Mouse (Mus musculus): Measurements from ENCODE around the gene Gm29106.
"Not testable (repeated sequence)": the region's sequence is repeated elsewhere in the genome, so short reads cannot be mapped to it uniquely, and the experiment has no call there.

Gene Gm29106

DNA sequence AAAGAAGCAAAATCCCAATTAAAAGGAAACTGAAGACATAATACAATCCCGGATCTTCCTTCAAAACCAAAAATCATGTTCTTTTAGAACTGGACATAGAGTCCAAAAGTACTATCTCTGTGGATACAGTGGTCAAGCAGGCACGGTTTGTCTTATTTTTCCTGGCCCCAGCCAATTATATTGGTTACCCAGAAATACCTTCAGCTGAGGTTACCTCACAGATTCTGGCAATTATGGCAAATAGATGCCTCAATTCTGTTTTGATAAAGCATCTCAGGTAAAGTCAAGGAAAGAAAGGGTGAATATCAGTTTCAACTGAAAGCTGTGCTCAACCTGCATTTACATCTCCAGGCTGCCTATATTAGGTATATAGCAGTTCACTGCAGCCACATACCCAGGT, at the start of gene Gm29106:
Gene Gm29106 (plus strand): TSS at position 301 of the 400 bp plus-strand sequence.
- not testable (repeated sequence) for DNase-seq (ENCODE audit: low spot score)

DNA sequence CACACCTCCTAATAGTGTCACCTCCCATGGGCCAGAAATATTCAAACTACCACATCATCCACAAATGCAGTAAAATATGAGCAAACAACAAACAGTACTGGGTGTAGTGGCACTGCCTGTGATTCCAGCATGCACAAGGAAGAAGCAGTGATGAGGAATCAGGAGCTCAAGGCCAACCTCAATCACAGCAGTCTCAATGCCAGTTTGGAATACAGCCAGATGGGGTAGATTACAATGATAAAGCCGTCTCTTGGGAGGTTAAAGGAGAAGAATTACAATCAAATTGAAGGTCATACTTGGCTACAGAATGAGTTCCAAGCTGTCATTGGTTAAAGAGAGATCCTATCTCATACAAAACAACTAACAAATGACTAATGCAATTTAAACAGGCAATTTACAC, 52.2 kb downstream of the Gm29106 start:
- DNase-seq (ENCODE audit: low spot score) = no peak

DNA sequence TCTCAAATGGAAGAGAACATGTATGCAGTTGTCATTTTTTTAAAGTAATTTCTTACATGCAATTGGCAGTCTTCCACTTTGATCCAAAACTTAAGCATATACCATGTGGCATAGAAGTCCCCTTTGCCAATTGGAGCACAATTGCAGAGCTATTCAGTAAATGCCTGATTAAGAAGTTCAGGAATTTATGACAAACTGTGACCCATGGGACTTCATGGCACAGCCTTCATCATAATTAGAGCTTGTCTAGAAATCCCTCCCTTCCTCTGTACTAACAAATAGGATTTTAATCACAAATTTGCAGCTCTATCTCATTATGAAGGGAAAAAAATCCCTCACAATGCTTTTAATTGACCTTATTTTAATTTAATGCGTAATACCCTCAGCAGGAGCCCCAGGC, 59.7 kb downstream of the Gm29106 start:
- no peak for DNase-seq (ENCODE audit: low spot score)
